Mouse (Mus musculus) C2C12 (cell line): ENCODE measurements around the gene Lexm. TPM values are rescaled to one million over a fixed set of nuclear protein-coding genes. Genes with fewer than 3 reads are reported as not detected.

Experiments used
- H3K27me3 ChIP-seq: one replicate; pipeline ENCODE4 v1.6.1; 2011; ENCODE audit not compliant: control insufficient read depth, insufficient read depth, insufficient read length
- H3K36me3 ChIP-seq: one replicate; pipeline ENCODE4 v1.6.1; 2011; ENCODE audit not compliant: control insufficient read depth, insufficient read depth
- H3K4me3 ChIP-seq: one replicate; pipeline ENCODE4 v1.5.1; 2011; ENCODE audit warnings: mild to moderate bottlenecking, control low read depth; ENCODE audit not compliant: poor library complexity, insufficient read depth, severe bottlenecking
- H3K79me2 ChIP-seq: one replicate; pipeline ENCODE4 v1.6.1; 2011; ENCODE audit not compliant: control insufficient read depth, insufficient read depth
- H3K79me3 ChIP-seq: one replicate; pipeline ENCODE4 v1.6.1; 2011; ENCODE audit warnings: low read depth, control low read depth
- H3ac ChIP-seq: one replicate; pipeline ENCODE3; 2011; ENCODE audit warnings: low read depth; ENCODE audit not compliant: control insufficient read depth, insufficient read length
- CEBPB ChIP-seq: IDR thresholded peaks from one replicate; pipeline ENCODE4 v1.6.1; 2011; ENCODE audit warnings: low read depth, mild to moderate bottlenecking, control low read depth, moderate library complexity
- CTCF ChIP-seq: IDR thresholded peaks from one replicate; pipeline ENCODE4 v1.5.1; 2011; ENCODE audit not compliant: control insufficient read depth, insufficient read depth, insufficient read length
- FOSL1 ChIP-seq: IDR thresholded peaks from one replicate; pipeline ENCODE4 v1.8.0; 2011; ENCODE audit warnings: mild to moderate bottlenecking, low read length; ENCODE audit not compliant: poor library complexity, insufficient read depth, severe bottlenecking
- MAX ChIP-seq: IDR thresholded peaks from one replicate; pipeline ENCODE4 v1.6.1; 2011; ENCODE audit warnings: mild to moderate bottlenecking, control low read depth
- MYOD1 ChIP-seq: IDR thresholded peaks from one replicate; pipeline ENCODE4 v1.6.1; 2011; ENCODE audit warnings: low read depth; ENCODE audit not compliant: control insufficient read depth, insufficient read length
- MYOG ChIP-seq: IDR thresholded peaks from one replicate; pipeline ENCODE4 v1.6.1; 2011; ENCODE audit not compliant: control insufficient read depth, insufficient read length; ENCODE audit errors: extremely low read depth
- USF1 ChIP-seq: IDR thresholded peaks from one replicate; pipeline ENCODE4 v1.6.1; 2011; ENCODE audit warnings: low read depth, mild to moderate bottlenecking, control low read depth, moderate library complexity
- polyA plus RNA-seq: library from polyadenylated mRNA; unstranded; fragments of >200 nt; fragmentation: generic; extraction: Trizol; gene quantifications from one replicate; pipeline ENCODE4 v1.2.1, GENCODE M21; 2012; ENCODE audit warnings: missing spikeins

The Lexm gene
- polyA plus RNA-seq, 1 experiment = not detected

DNA sequence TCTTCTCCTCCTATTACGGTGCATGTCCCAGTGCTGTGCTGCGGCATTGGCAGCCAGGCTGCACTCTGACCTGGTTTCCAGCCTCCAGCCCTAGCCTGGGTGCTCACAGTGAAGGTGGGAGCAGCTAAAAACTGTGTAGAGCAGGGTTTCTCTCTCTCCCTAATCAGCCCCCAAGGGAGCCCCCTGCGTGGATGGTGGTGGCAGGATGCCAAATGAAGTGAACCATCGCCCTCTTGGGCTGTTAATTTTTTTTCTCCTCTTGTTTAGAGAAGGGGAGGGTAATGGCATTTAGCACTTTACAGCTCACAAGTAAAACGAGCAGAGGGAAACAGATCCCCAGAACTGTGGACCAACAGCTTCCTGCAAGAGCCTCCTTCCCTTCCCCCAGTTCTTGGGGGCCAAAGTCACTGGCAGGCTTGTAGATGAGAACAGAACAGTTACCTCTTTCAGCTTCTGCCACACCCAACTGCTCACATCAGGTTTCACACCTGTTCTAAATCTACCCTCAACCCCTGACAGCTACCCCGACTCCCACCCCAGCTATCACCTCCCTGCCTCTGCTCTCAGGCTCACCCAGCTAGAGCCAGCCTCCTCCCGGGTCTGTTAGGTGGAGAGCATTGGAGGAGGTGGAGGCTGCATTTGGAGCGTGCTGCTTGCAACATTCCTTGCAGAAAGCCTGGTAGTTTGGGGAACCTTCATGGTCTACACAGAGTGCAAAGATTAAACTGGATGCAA, 26.6 kb upstream of the Lexm start:
- H3K36me3 ChIP-seq = no peaks in the 10 kb centered on the region
- TF ChIP-seq USF1 = no peak
- no peak for TF ChIP-seq MYOD1
- no peak for TF ChIP-seq FOSL1
- TF ChIP-seq CTCF = no peak
- TF ChIP-seq MAX = no peak
- no peak for TF ChIP-seq MYOG
- H3K27me3 ChIP-seq = peaks cover 29% of the 10 kb centered on the region
- H3ac ChIP-seq = no peak overlapping the region
- H3K79me2 ChIP-seq = no peaks in the 10 kb centered on the region
- no peak overlapping the region for H3K4me3 ChIP-seq
- no peaks in the 10 kb centered on the region for H3K79me3 ChIP-seq

GRCm38 (mm10) chr4:106634086-106634479, 17.0 kb upstream of the Lexm start:
- Histone ChIP-seq H3K4me3 (no peak overlapping the region), H3K27me3 (peaks cover 53% of the 10 kb centered on the region), H3ac (no peak overlapping the region), H3K36me3 (no peaks in the 10 kb centered on the region), H3K79me3 (no peaks in the 10 kb centered on the region), H3K79me2 (no peaks in the 10 kb centered on the region)
- TF ChIP-seq CTCF = no peak
- TF ChIP-seq MYOD1 = no peak
- TF ChIP-seq MAX = no peak
- TF ChIP-seq CEBPB = no peak
- no peak for TF ChIP-seq USF1
- TF ChIP-seq FOSL1 = no peak
- TF ChIP-seq MYOG = no peak

DNA sequence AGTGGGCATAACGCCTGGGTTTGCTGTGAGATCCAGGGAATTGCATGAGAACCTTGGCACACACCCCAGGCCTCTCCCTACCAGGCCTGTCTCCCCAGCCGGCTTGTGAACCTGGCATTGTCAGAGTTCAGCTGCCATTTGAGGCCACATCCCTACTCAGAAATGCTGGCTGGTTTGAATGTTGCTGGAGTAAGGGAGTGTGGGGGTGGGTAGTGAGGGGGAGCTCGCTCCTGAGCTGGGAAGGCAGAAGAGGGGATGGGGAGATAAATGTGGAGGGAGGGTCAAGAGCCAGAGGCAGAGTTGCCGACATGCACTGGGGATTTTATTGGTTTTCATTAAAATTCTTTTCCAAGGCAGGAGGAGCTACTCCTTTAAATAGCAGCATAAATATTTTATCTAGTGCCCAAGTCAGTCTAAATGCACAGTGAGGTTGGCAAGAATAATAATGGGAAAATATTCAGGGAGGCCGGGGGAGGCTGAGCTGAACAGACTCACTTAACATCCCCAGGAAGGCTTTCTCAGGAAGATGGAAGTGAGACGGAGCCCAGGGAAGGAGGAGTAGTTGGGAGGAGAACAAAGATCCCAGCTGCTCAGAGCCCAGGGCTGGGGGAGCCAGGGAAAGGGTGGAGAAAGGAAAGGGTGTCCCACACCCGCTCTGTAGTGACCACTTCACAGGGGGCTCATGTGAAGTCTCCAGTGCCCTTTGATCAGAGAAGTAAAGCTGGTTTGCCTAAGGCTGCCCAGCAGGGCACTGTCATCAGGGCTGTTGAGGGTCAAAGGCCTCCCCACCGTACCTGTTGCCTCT, 16.4 kb upstream of the Lexm start:
- peaks cover 47% of the 10 kb centered on the region for H3K27me3 ChIP-seq
- TF ChIP-seq FOSL1 = no peak
- no peak for TF ChIP-seq CEBPB
- TF ChIP-seq CTCF = no peak
- no peaks in the 10 kb centered on the region for H3K79me2 ChIP-seq
- H3K79me3 ChIP-seq = no peaks in the 10 kb centered on the region
- no peak overlapping the region for H3K4me3 ChIP-seq
- H3ac ChIP-seq = no peak overlapping the region
- no peaks in the 10 kb centered on the region for H3K36me3 ChIP-seq

DNA sequence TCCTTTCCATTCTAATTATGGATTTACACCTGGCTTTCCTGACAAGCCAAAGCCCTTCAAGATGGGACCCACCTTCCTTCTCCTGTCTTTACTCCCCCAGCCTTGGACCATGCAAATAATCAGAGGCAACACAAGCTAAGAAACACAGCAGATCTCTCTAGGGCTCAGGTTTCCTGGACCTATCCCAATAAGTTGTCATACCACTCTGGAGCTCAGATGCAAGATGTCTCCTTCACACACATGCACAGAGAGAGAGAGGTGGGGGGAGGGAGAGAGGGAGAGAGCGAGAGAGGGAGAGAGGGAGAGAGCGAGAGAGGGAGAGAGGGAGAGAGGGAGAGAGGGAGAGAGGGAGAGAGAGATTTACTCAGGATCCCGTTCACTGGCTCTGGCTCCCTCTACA, 15.3 kb upstream of the Lexm start:
- Histone ChIP-seq H3K36me3 (no peaks in the 10 kb centered on the region), H3K27me3 (peaks cover 41% of the 10 kb centered on the region), H3K4me3 (no peak overlapping the region), H3ac (no peak overlapping the region), H3K79me2 (no peaks in the 10 kb centered on the region), H3K79me3 (no peaks in the 10 kb centered on the region)
- TF ChIP-seq MYOG (no peak), MYOD1 (no peak), USF1 (no peak), CTCF (no peak), CEBPB (no peak), FOSL1 (no peak), MAX (no peak)

DNA sequence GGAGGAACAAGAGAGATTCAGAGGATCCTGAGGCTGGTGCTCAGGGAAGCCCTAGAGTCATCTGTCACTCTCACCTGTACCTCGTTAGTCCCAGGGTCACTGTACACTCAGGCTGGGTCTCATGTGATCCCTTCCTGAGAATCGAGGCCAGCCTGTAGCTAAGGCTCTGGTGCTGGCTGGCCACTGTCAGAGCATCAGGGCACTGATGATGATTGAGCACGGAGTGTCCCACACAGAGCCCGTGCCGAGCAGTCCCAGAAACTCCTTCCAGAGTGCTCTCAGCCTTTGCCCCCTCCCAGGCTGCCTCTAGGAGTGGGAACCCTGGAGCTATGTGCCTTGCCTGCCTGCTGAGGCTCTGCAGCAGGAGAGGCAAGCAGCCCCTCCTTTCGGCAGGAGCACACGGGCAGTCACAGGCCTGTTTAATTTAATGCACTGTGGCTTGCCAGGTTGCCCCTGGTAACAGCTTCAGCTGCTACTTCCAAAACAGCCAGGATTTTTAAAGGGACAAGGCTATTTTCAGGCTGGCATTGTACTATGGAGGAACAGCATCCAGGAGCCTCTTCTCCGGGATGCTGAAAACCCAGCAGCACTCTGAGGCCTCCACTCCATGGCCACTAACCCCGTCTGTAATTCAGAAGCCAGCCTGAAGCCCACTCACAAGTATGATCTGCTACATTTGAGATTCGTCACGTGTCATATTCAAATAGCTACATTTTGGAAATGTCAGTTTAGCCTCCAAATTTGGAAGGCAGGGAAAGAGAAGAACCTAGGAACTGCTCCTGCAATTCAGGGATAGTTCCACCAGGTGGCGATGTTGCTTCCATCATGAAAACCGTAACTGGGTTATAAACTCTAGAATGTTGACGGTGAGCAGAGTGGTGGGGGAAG, 13.5 kb upstream of the Lexm start:
- H3K36me3 ChIP-seq = no peaks in the 10 kb centered on the region

More for the DNA sequence above, 13.5 kb upstream of the Lexm start:
- Histone ChIP-seq H3ac (no peak overlapping the region), H3K4me3 (no peak overlapping the region), H3K79me2 (no peaks in the 10 kb centered on the region), H3K79me3 (no peaks in the 10 kb centered on the region), H3K27me3 (peaks cover 33% of the 10 kb centered on the region)
- TF ChIP-seq MAX (no peak), MYOD1 (no peak), FOSL1 (no peak), CEBPB (no peak), MYOG (no peak), CTCF (no peak), USF1 (no peak)
